Mouse (Mus musculus) myocyte (in vitro differentiated cells): ENCODE data around the gene Emg1. TPM values are rescaled to one million over a fixed set of nuclear protein-coding genes. Genes with fewer than 3 reads are reported as not detected.

Experiments used
- H3K27me3 ChIP-seq: one replicate; pipeline ENCODE4 v1.6.1; 2011; ENCODE audit not compliant: control insufficient read depth, insufficient read depth, insufficient read length
- H3K36me3 ChIP-seq: one replicate; pipeline ENCODE4 v1.6.1; 2011; ENCODE audit not compliant: control insufficient read depth, insufficient read depth
- H3K4me2 ChIP-seq: one replicate; pipeline ENCODE4 v1.6.1; 2011; ENCODE audit warnings: low read depth, control low read depth
- H3K4me3 ChIP-seq: one replicate; pipeline ENCODE4 v1.5.1; 2011; ENCODE audit warnings: mild to moderate bottlenecking, control low read depth, moderate library complexity
- H3K79me2 ChIP-seq: one replicate; pipeline ENCODE4 v1.6.1; 2011; ENCODE audit not compliant: control insufficient read depth, insufficient read depth
- H3ac ChIP-seq: one replicate; pipeline ENCODE4 v1.6.1; 2011; ENCODE audit not compliant: control insufficient read depth, insufficient read length
- CEBPB ChIP-seq: IDR thresholded peaks from 2 replicates; pipeline ENCODE4 v1.6.1; 2011; ENCODE audit warnings: mild to moderate bottlenecking, moderate library complexity; ENCODE audit not compliant: poor library complexity, insufficient read depth, severe bottlenecking
- E2F4 ChIP-seq: IDR thresholded peaks from one replicate; pipeline ENCODE4 v1.6.1; 2011; ENCODE audit warnings: mild to moderate bottlenecking, control low read depth, moderate library complexity; ENCODE audit not compliant: insufficient read depth
- MAX ChIP-seq: IDR thresholded peaks from one replicate; pipeline ENCODE4 v1.6.1; 2011; ENCODE audit warnings: low read depth, mild to moderate bottlenecking, control low read depth
- MYOD1 ChIP-seq, 3 experiments: IDR thresholded peaks; one replicate each; pipeline ENCODE4 v1.6.1; 2011; ENCODE audit warnings: control low read depth in 2 of 3, low read depth in 2 of 3, mild to moderate bottlenecking in 2 of 3, moderate library complexity in 1 of 3; ENCODE audit not compliant: insufficient read length in 2 of 3, control insufficient read depth in 1 of 3
- MYOG ChIP-seq, 3 experiments: IDR thresholded peaks; one replicate each; pipeline ENCODE4 v1.6.1; 2011; ENCODE audit warnings: control low read depth in 2 of 3, low read depth in 2 of 3, mild to moderate bottlenecking in 2 of 3; ENCODE audit not compliant: insufficient read length in 2 of 3, control insufficient read depth in 1 of 3, insufficient read depth in 1 of 3
- POLR2A ChIP-seq: IDR thresholded peaks from one replicate; pipeline ENCODE4 v1.6.1; 2011; ENCODE audit warnings: low read depth, mild to moderate bottlenecking, control low read depth, moderate library complexity; ENCODE audit not compliant: insufficient read length
- POLR2AphosphoS2 ChIP-seq: IDR thresholded peaks from one replicate; pipeline ENCODE4 v1.6.1; 2011; ENCODE audit warnings: low read depth, control low read depth; ENCODE audit not compliant: insufficient read length
- REST ChIP-seq: IDR thresholded peaks from one replicate; pipeline ENCODE4 v1.6.1; 2011; ENCODE audit warnings: mild to moderate bottlenecking, control low read depth, moderate library complexity; ENCODE audit not compliant: insufficient read depth, insufficient read length
- SRF ChIP-seq: IDR thresholded peaks from one replicate; pipeline ENCODE4 v1.6.1; 2011; ENCODE audit warnings: low read depth; ENCODE audit not compliant: control insufficient read depth, insufficient read length
- TCF12 ChIP-seq: IDR thresholded peaks from one replicate; pipeline ENCODE4 v1.6.1; 2011; ENCODE audit warnings: mild to moderate bottlenecking, control low read depth; ENCODE audit not compliant: poor library complexity, insufficient read depth, severe bottlenecking
- TCF3 ChIP-seq: IDR thresholded peaks from one replicate; pipeline ENCODE4 v1.6.1; 2011; ENCODE audit warnings: low read depth, control low read depth; ENCODE audit not compliant: insufficient read length
- USF1 ChIP-seq: IDR thresholded peaks from one replicate; pipeline ENCODE4 v1.6.1; 2011; ENCODE audit warnings: low read depth, mild to moderate bottlenecking, control low read depth, moderate library complexity
- polyA plus RNA-seq: library from polyadenylated mRNA; unstranded; fragments of >200 nt; fragmentation: generic; extraction: Trizol; gene quantifications from one replicate; pipeline ENCODE4 v1.2.1, GENCODE M21; 2012; ENCODE audit warnings: missing spikeins

Emg1 gene
- 103 TPM for polyA plus RNA-seq

- TF ChIP-seq POLR2AphosphoS2 = peak; percentile 52
- TF ChIP-seq MAX = no peak
- TF ChIP-seq TCF12 = no peak
- TF ChIP-seq MYOG (IDR thresholded peaks at IDR 0.05; ENCODE audit: control insufficient read depth in 1 of 3, insufficient read depth in 1 of 3, insufficient read length in 2 of 3, low read depth in 2 of 3) = peak in 1 of 3 experiments; percentile 1
- TF ChIP-seq SRF = peak; percentile 64
- TF ChIP-seq CEBPB = no peak
- peak within 1 kb of the TSS; percentile 76 for H3K4me3 ChIP-seq
- no peaks in the 10 kb centered on the region for H3K27me3 ChIP-seq
- H3K79me2 ChIP-seq = peaks cover 69% of the 10 kb centered on the region
- peak within 1 kb of the TSS; percentile 91 for H3ac ChIP-seq
- H3K36me3 ChIP-seq = peaks cover 22% of the 10 kb centered on the region
- peak within 1 kb of the TSS; percentile 99 for H3K4me2 ChIP-seq
Observed at GRCm38 (mm10) chr6:124711824-124712782, at the start of gene Emg1, which contains the start of gene Phb2. TSS of gene Emg1 (minus strand) at chr6:124712178. TSS of gene Phb2 (plus strand) at chr6:124712336.

GRCm38 (mm10) chr6:124759259-124759658, 47.3 kb upstream of the Emg1 start:
- no peak for TF ChIP-seq SRF
- no peak for TF ChIP-seq E2F4
- TF ChIP-seq TCF12 = no peak
- TF ChIP-seq MAX = no peak
- peak; percentile 95 for TF ChIP-seq POLR2AphosphoS2
- no peak for TF ChIP-seq TCF3
- no peak for TF ChIP-seq USF1
- TF ChIP-seq CEBPB = no peak
- TF ChIP-seq REST = no peak
- no peak for TF ChIP-seq MYOG (IDR thresholded peaks at IDR 0.05; ENCODE audit: control insufficient read depth in 1 of 3, insufficient read depth in 1 of 3, insufficient read length in 2 of 3, low read depth in 2 of 3)
- TF ChIP-seq MYOD1 (IDR thresholded peaks at IDR 0.05; ENCODE audit: control insufficient read depth in 1 of 3, insufficient read length in 2 of 3, low read depth in 2 of 3) = no peak
- TF ChIP-seq POLR2A = peak; percentile 34
- Histone ChIP-seq H3K79me2 (peaks cover 17% of the 10 kb centered on the region), H3K4me2 (peak overlapping the region; percentile 87), H3ac (no peak overlapping the region), H3K4me3 (no peak overlapping the region), H3K36me3 (no peaks in the 10 kb centered on the region), H3K27me3 (no peaks in the 10 kb centered on the region)

GRCm38 (mm10) chr6:124758849-124759232, 46.9 kb upstream of the Emg1 start:
- Histone ChIP-seq H3K79me2 (peaks cover 21% of the 10 kb centered on the region), H3K27me3 (no peaks in the 10 kb centered on the region), H3K4me3 (peak overlapping the region; percentile 36), H3K4me2 (peak overlapping the region; percentile 87), H3ac (no peak overlapping the region), H3K36me3 (no peaks in the 10 kb centered on the region)
- no peak for TF ChIP-seq TCF3
- peak; percentile 44 for TF ChIP-seq POLR2AphosphoS2
- no peak for TF ChIP-seq MAX
- TF ChIP-seq POLR2A = no peak

- H3K4me2 ChIP-seq = peak overlapping the region; percentile 87
- H3K27me3 ChIP-seq = no peaks in the 10 kb centered on the region
- peak overlapping the region; percentile 36 for H3K4me3 ChIP-seq
- H3K36me3 ChIP-seq = no peaks in the 10 kb centered on the region
- TF ChIP-seq CEBPB (no peak), POLR2A (peak; percentile 69), POLR2AphosphoS2 (peak; percentile 79)
- H3ac ChIP-seq = no peak overlapping the region
- peaks cover 28% of the 10 kb centered on the region for H3K79me2 ChIP-seq
Observed at GRCm38 (mm10) chr6:124757909-124758848, 46.2 kb upstream of the Emg1 start.

- no peak for TF ChIP-seq MYOD1 (IDR thresholded peaks at IDR 0.05; ENCODE audit: control insufficient read depth in 1 of 3, insufficient read length in 2 of 3, low read depth in 2 of 3)
- TF ChIP-seq SRF = no peak
- no peak for TF ChIP-seq POLR2AphosphoS2
- TF ChIP-seq E2F4 = no peak
- TF ChIP-seq USF1 = no peak
- no peak for TF ChIP-seq TCF12
- TF ChIP-seq MAX = no peak
- TF ChIP-seq MYOG (IDR thresholded peaks at IDR 0.05; ENCODE audit: control insufficient read depth in 1 of 3, insufficient read depth in 1 of 3, insufficient read length in 2 of 3, low read depth in 2 of 3) = no peak
- no peak for TF ChIP-seq TCF3
- TF ChIP-seq CEBPB = no peak
- TF ChIP-seq POLR2A = no peak
- Histone ChIP-seq H3K4me3 (peak overlapping the region; percentile 36), H3ac (peak overlapping the region; percentile 95)
Observed at GRCm38 (mm10) chr6:124757351-124757880, 45.4 kb upstream of the Emg1 start.

More at GRCm38 (mm10) chr6:124757351-124757880, 45.4 kb upstream of the Emg1 start:
- Histone ChIP-seq H3K36me3 (peaks cover 1% of the 10 kb centered on the region), H3K4me2 (peak overlapping the region; percentile 87), H3K27me3 (no peaks in the 10 kb centered on the region), H3K79me2 (peaks cover 35% of the 10 kb centered on the region)
